Mouse (Mus musculus) embryo, embryonic 10.5 days (tissue): Measurements from ENCODE around the gene Xrcc5.

ENCODE experiments used
- DNase-seq: peaks from one replicate; pipeline ENCODE4 v3.0.0-alpha.2; 2015; ENCODE audit warnings: low spot score

The Xrcc5 gene

DNA sequence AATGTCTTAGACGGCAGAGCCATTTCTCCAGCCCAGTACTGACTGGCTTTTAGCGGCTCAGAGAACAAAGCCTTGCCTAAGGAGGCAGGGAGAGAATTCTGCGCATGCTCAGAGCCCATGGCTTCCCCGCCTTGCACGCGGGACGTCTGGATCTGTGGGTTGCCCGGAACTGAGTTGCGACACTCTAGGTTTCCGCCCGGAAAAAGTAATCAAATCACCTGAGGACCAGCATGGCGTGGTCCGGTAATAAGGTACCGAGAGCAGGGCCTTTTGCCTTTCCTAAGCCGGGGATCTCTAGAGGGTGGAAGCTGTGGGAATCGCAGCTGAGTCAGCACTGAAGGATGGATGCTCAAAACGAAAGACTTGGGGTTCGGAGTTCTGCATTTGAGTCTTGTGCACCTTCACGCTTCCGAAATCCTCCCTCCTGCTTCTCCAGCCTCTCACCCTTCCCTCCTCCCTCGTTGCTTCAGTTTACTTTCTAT is at the start of gene Xrcc5:
TSS of gene Xrcc5 (plus strand) at position 105 of the 482 bp plus-strand sequence.
- peak; percentile 98 for DNase-seq

- no peak for DNase-seq
These were observed 44.1 kb upstream of the Xrcc5 start for GRCm38 (mm10) chr1:72263099-72263498.

DNA sequence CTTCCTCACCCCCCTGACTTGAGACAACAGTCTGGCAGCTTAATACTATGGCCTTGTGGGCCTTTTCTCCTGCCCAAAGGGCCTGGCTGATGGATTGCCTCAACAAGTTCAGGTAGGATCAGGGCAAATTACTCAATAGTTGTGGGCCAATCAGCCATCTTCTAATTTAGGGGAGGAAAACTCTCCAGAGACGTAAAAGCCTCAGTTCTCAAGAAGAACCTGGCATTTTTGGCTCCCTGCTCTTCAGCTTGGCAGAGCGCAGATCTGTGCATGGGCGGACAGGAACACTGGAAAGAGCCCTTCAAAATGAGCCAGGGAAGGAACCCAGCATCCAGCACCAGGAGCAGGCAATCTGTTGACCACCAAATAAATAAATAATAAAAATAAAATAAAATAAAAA is 29.1 kb upstream of the Xrcc5 start:
- no peak for DNase-seq

DNA sequence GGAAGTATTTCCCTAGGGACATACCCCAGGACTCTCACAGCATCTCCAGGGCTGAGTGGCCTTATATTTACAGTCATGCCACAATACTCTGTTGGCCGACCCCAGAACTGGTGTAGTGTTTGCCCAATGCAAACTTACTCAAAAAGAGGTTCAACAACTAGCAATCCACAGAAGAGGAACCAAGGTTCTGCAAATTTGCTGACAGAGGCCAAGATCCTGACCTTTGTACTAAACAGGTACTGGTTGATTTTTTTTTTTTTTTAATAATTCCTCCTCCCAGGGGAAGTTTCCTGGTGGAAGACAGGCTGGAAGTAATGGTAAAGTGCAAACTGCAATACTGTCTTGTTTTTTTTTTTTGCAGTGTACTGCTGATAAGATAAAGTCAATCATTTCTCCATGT is 24.6 kb upstream of the Xrcc5 start:
- DNase-seq: no peak

DNA sequence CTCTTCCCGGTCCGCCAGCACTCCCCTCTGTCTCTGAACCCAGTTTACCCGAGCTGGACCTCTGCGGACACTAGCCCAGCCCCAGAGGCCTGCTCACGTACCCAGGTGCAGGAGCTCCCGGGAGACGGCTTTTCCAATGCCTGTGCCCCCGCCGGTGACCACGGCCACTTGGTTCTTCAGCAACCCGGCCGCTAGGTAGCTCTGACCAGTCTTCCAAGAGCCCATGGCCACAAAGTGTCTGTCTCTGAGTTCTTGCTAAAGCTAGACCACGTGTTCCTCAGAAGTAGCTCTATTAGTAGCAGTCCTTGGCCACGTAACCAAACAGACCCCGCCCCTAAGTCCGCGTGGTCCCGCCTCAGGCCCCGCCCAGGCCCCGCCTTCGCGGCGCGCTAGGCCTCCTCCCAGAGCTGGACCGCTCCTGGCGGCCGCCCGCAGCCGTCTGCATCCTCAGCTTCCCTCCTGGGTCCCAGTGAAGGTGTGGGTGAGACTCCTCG is 23.2 kb upstream of the Xrcc5 start, which contains the start of the genes Pecr and Tmem169:
TSS of gene Pecr (minus strand) at position 323 of the 494 bp plus-strand sequence.
TSS of gene Tmem169 (plus strand) at position 378 of the 494 bp plus-strand sequence.
- peak; percentile 95 for DNase-seq

DNA sequence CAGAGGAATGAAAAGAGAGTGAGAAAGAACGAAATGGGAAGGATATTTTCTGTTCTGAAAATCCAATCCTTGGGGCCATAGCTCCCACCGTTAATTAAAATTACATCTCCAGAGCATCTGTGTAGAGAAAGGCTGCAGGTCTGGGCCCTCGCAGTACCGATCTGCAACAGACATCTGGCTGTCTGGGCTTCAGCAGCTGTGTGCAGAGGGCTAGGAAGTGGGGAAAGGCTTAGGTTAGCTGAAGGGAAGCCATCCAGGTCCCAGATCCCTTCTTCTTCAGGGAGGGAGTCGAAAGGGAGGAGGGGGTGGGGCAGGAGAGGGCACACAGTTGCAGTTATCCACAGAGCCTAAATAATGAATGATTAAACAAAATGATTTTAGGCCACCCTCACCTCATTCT is 22.7 kb upstream of the Xrcc5 start:
- DNase-seq: no peak

DNA sequence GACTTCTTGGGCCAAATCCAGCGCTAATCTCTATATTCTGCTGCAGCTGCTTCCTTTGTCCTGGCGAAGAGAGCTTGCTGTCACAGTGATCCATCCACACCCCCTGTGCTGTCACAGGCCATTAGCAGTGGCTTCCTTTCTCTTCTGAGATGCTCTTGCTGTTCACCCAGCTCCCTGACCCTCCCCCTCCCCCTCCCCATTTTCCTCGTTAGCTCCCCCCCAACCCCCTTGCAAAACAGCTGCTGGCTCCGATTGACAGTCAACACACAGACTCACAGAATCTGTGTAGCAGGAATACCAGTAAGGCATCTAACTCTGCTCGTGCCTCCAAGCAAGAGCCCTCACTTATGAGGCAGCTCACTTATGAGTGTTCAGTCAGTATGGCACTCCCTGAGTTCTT is 20.3 kb upstream of the Xrcc5 start:
- DNase-seq: peak; percentile 60

DNA sequence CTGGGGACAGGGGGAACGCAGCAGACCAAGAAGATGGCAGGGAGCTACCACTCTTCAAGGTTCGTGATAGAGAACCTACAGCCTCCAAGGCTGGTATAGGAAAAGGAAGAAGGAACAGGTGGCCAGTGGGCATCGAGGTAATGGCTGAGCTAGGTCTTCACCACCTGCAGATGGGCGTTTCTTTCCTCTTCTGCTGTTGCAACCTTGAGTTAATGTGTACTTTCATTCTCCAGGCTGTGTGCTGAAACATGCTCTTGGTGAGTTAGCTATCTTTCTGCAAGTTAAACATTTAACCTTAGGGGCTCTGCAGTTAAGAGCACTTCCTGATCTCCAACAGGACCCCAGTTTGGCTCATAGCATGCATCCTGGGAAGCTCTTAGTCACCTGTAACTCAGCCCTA is 19.3 kb upstream of the Xrcc5 start:
- no peak for DNase-seq

DNA sequence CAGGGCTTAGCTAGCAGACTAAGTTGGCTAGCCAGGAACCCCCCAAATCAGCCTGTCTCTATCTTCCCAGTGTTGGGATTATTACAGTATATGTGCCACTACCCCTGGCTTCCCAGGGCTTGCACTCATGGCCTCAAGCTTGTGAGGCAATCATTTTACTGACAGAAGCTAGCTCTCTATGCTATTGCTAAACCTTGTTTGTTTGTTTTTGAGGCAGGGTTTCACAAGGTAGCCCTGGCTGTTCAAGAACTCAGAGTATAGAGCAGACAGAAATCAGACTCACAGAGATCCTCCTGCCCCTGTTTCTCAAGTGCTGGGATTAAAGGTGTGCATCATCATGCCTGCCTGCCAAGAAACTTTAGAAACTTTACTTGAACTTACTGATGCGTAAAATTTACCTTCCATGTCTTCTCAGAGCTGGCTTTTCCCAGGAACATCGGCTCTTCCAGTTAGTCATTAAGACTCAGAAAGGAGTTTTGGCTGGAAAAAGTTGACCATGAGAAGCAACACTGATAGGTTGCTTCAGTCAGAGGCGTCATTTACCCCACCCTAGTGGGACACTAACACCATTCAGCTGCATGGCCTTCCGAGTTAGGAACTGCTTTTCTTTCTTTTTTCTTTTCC is 18.6 kb upstream of the Xrcc5 start:
- DNase-seq: no peak

DNA sequence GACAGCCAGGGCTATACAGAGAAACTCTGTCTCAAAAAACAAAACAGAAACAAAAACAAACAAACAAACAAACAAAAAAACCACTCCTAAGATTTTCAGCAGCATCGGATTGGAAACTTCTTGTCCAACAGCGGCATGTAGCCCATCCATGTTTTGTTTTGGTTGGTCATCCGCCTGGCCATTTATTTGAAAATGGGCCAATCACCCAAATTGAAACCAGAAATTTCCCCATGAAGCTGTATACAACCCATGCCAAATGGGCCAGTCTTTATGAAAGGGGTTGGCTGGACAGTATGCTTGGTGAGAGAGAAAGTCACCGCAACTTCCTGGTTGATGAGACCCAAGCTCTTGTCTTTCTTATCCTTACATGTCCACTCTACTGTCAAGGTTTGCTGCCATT is 16.3 kb upstream of the Xrcc5 start:
- DNase-seq: no peak

DNA sequence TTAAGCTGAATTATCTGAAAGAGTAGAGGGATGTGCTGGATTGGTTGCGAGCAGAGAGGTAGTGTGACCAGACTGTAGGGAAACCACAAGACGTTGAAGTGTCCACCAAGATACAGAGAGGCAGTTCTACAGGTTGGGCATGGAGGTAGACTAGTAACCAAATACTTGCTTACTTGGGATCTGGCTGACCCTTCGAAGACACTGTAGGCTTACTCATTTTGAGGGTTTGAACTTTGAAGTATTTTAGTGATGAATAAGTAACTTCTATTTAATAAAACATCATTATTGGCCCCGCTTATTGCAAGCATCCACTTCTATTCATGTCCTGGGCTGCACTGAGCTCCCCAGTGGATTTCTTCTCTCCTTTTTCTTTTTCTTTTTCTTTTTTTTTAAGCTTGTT is 15.8 kb upstream of the Xrcc5 start:
- no peak for DNase-seq

DNA sequence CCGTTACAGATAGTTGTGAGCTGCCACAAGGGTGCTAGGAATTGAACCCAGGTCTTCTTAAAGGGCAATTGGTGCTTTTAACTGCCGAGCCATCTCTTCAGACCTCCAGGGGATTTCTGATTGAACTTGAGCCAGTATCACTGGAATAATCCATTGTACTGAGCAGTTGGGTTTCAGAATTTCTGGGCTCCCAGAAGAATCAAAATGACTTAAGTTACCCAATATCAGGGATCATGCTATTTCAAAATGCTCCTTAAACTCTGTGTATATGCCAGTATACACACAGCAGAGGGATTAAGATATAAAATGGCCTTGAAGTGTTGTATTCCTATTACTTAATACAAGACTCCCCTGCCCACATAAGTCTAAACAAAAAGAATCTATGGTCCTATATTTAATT is 15.3 kb upstream of the Xrcc5 start:
- no peak for DNase-seq

GRCm38 (mm10) chr1:72293869-72294663 is 13.2 kb upstream of the Xrcc5 start:
- DNase-seq: no peak

DNA sequence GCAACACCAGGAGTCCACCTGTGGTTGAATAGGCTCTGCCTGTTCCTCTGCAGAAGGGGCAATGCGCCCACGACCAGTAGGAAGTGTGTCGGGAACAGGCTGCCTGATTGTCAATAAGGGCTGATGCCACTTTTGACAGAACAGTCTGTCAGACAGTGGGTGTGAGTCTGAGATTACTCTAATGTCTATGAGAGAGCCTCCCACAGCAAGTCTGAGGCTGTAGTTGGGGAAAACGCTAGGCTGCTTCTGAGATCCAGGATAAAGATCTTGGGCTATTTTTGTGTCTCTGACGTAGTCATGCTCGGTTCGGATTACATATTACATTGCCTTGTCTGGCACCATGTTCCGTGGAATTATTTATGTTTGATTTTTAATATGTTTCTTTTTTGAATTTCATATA is 11.5 kb upstream of the Xrcc5 start:
- DNase-seq: no peak

DNA sequence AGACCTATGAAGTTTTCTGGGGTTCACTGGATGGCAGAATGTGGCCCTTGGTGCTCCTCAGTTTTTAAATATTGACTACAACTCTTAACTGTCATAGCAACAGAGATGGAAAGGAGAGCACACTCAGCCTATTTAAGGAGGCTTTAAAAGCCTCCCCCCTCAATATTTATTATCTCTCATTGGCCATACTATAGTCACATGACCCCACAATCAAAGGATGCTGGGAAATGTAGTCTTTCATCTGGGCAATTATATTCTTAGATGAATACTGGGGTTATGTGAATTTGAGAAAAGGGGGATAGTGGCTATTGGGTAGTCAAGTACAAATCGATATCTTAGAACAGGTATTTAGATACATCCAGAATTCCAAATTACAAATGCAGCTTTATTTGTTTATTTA is 5.4 kb upstream of the Xrcc5 start:
- no peak for DNase-seq

DNA sequence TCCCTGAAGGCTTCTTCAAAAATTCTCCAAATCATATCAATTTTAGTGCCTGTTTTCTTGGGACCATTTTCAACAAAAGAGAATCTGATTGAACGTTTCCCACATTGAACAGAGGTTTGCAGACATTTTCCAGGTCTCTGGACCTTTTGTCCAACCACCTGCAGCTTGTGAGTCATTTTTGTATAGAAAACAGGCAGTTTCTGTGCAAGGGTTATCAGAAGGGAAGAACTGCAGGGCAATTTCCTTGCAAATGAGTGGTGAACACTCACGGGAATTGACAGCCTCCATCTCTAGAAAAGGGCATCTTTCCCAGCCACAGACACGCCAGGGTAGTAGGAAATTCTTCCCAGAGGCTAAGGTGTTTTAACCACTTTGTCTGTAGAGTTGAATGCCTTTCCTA is 980 bp upstream of the Xrcc5 start:
- DNase-seq: peak; percentile 35

- DNase-seq: no peak
These were observed 491 bp upstream of the Xrcc5 start for GRCm38 (mm10) chr1:72306679-72307181.

DNA sequence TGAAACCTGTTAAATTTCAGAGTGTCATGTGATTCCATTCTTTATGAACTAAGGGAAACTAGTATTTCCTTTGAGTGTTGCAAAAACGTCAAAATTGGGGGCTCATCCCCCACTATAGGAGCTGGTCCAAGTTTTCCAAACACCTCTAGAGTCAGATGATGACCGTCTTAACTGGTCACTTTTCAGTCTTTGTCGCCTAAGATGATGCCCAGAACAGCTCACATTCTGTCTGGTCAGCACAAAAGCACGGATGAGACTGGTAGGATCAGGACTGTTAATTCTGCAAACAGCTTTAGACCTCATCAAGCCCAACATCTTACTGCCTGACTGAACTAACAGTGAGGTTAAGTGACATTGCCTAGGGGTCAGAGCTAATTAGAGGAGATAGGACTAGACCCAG is 1.7 kb downstream of the Xrcc5 start:
- DNase-seq: peak; percentile 40

- DNase-seq: peak; percentile 75
These were observed 2.7 kb downstream of the Xrcc5 start for GRCm38 (mm10) chr1:72309744-72310424.

GRCm38 (mm10) chr1:72312701-72313398 is 5.6 kb downstream of the Xrcc5 start:
- no peak for DNase-seq

DNA sequence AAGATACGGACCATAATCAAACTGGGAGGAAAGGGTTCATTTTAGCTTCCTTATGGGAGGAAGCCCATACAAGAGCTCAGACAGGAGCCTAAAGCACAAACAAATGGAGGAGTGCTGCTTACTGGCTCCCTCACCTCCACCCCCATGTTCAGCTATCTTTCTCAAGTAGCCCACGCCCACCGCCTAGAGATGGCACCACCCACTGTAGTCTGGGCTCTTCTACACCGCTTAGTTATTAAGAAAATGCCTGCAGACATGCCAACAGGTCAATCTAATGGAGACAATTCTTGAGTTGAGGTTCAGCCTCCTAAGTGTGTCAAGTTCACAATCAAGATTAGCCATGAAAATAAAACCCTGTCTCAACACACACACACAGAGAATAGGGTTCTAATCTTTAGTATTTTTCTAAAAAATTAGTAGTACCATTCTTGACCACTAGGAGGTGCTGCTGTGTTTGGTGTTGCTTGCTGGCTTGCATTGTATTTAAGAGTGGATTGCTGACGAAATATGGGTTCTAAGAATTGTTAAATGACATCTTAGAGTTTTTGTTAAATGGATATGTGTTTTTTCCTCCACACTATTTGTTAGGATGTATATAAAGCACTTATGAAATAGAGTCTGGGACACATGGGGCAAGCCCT is 6.3 kb downstream of the Xrcc5 start:
- peak; percentile 76 for DNase-seq
